In genomic region chrX:10904072-10904471, GRCm38 (mm10) we compare ENCODE assay signal across 15 mouse cellular contexts.
DNase-seq lines count a peak whose midpoint lies in the region; ATAC-seq and TF ChIP-seq lines count a peak whose summit lies in the region.
"Had no signal": no experiment of that assay in that cellular context is flagged by ENCODE, and none has a peak within 500 bp of the region (broad histone marks: within the 10 kb centered on the region; RNA-seq: fewer than 3 reads in every experiment).

No protein-coding gene starts in this region.

- TF ChIP-seq CTCF in thymus, adult 2 months (IDR thresholded peaks at IDR 0.05; ENCODE audit: borderline replicate concordance, control insufficient read depth, extremely low read depth, insufficient read depth, low read length, poor library complexity) = no peak

- no peak for TF ChIP-seq POLR2A in thymus, adult 2 months (IDR thresholded peaks at IDR 0.05; ENCODE audit: control insufficient read depth, extremely low read depth, insufficient read depth, low read length, poor library complexity)

- 72% methylated on average over 6 of the region's 6 CpGs for WGBS in heart, embryonic 11.5 days (ENCODE audit: insufficient replicate concordance)
- 79% methylated on average over 6 of the region's 6 CpGs for WGBS in intestine, embryonic 15.5 days
- WGBS in thymus, adult 2 months = 67% methylated on average over 6 of the region's 6 CpGs
- WGBS in forebrain, embryonic 13.5 days = 95% methylated on average over 6 of the region's 6 CpGs

- H3K9ac ChIP-seq in heart, embryonic 11.5 days (ENCODE audit: low read depth, low read length) = no peak overlapping the region
- H3K9ac ChIP-seq in intestine, embryonic 15.5 days = no peak overlapping the region
- H3K9ac ChIP-seq in forebrain, embryonic 13.5 days = no peak overlapping the region
- H3K9ac ChIP-seq: limb, embryonic 15.5 days; stomach, embryonic 15.5 days had no signal

- ATAC-seq in heart, embryonic 11.5 days (replicated peaks; ENCODE audit: insufficient number of reproducible peaks, low FRiP score, low TSS enrichment) = no peak
- peak; percentile 93 for ATAC-seq in intestine, embryonic 15.5 days
- no peak for ATAC-seq in forebrain, embryonic 13.5 days

- no peak overlapping the region for H3K4me3 ChIP-seq in heart, embryonic 11.5 days (ENCODE audit: low read depth, low read length)
- no peak overlapping the region for H3K4me3 ChIP-seq in intestine, embryonic 15.5 days (replicated peaks)
- H3K4me3 ChIP-seq in thymus, adult 2 months (ENCODE audit: control insufficient read depth, insufficient read depth, low read length) = no peak overlapping the region
- no peak overlapping the region for H3K4me3 ChIP-seq in forebrain, embryonic 13.5 days
- H3K4me3 ChIP-seq: limb, embryonic 15.5 days; stomach, embryonic 15.5 days had no signal

- no peaks in the 10 kb centered on the region for H3K36me3 ChIP-seq in heart, embryonic 11.5 days (ENCODE audit: control insufficient read depth, insufficient read depth, low read length)
- H3K36me3 ChIP-seq in intestine, embryonic 15.5 days = no peaks in the 10 kb centered on the region
- no peaks in the 10 kb centered on the region for H3K36me3 ChIP-seq in thymus, adult 2 months (ENCODE audit: control insufficient read depth, insufficient read depth, low read length)
- no peaks in the 10 kb centered on the region for H3K36me3 ChIP-seq in forebrain, embryonic 13.5 days (ENCODE audit: poor library complexity, severe bottlenecking)
- H3K36me3 ChIP-seq: limb, embryonic 15.5 days; stomach, embryonic 15.5 days had no signal

- H3K4me1 ChIP-seq in heart, embryonic 11.5 days (ENCODE audit: control insufficient read depth, insufficient read depth, low read length) = no peaks in the 10 kb centered on the region
- H3K4me1 ChIP-seq in intestine, embryonic 15.5 days (replicated peaks) = no peaks in the 10 kb centered on the region
- no peaks in the 10 kb centered on the region for H3K4me1 ChIP-seq in thymus, adult 2 months (replicated peaks; ENCODE audit: control insufficient read depth, insufficient read depth, low read length)
- no peaks in the 10 kb centered on the region for H3K4me1 ChIP-seq in forebrain, embryonic 13.5 days
- H3K4me1 ChIP-seq: limb, embryonic 15.5 days; stomach, embryonic 15.5 days had no signal

- no peak overlapping the region for H3K27ac ChIP-seq in heart, embryonic 11.5 days (ENCODE audit: low read depth, low read length)
- no peak overlapping the region for H3K27ac ChIP-seq in intestine, embryonic 15.5 days
- no peak overlapping the region for H3K27ac ChIP-seq in thymus, adult 2 months (ENCODE audit: control insufficient read depth, insufficient read depth, low read length)
- no peak overlapping the region for H3K27ac ChIP-seq in forebrain, embryonic 13.5 days
- H3K27ac ChIP-seq: limb, embryonic 15.5 days; stomach, embryonic 15.5 days had no signal

- peak; percentile 47 to 71 for DNase-seq in heart, adult 18-20 months
- DNase-seq in MN1 (ENCODE audit: low spot score) = peak; percentile 20
- peak; percentile 2 for DNase-seq in skeletal muscle tissue, adult 2 months (ENCODE audit: low read depth, low spot score)
- DNase-seq in thymus, adult 2 months = no peak
- no peak for DNase-seq in left cerebral cortex, adult 18-20 months (ENCODE audit: low spot score in 2 of 2)
- DNase-seq: cerebellum, adult 18-20 months; embryo, embryonic 11 days; kidney, postnatal 10 days; layer of hippocampus, postnatal 36 days; right cerebral cortex, adult 18-20 months had no signal

- H3K27me3 ChIP-seq in heart, embryonic 11.5 days (ENCODE audit: control insufficient read depth, insufficient read depth, low read length) = no peaks in the 10 kb centered on the region
- H3K27me3 ChIP-seq in intestine, embryonic 15.5 days (replicated peaks) = no peaks in the 10 kb centered on the region
- no peaks in the 10 kb centered on the region for H3K27me3 ChIP-seq in thymus, adult 2 months (ENCODE audit: control insufficient read depth, insufficient read depth, low read length)
- no peaks in the 10 kb centered on the region for H3K27me3 ChIP-seq in forebrain, embryonic 13.5 days
- H3K27me3 ChIP-seq: limb, embryonic 15.5 days; stomach, embryonic 15.5 days had no signal

- H3K4me2 ChIP-seq in heart, embryonic 11.5 days = no peak overlapping the region
- no peak overlapping the region for H3K4me2 ChIP-seq in intestine, embryonic 15.5 days (replicated peaks)
- no peak overlapping the region for H3K4me2 ChIP-seq in forebrain, embryonic 13.5 days
- H3K4me2 ChIP-seq: limb, embryonic 15.5 days; stomach, embryonic 15.5 days had no signal

- H3K9me3 ChIP-seq in heart, embryonic 11.5 days (replicated peaks; ENCODE audit: control insufficient read depth, low read length) = no peaks in the 10 kb centered on the region
- H3K9me3 ChIP-seq in intestine, embryonic 15.5 days = no peaks in the 10 kb centered on the region
- no peaks in the 10 kb centered on the region for H3K9me3 ChIP-seq in forebrain, embryonic 13.5 days (replicated peaks)
- H3K9me3 ChIP-seq: limb, embryonic 15.5 days; stomach, embryonic 15.5 days had no signal

Comparison
In these comparisons a context has a peak if more than half of its experiments do, and no peak if none do; other contexts are left out.
1. DNase-seq: peak in heart, adult 18-20 months (2 of 2), MN1 (single experiment) and skeletal muscle tissue, adult 2 months (single experiment); none in thymus, adult 2 months (single experiment) and left cerebral cortex, adult 18-20 months (0 of 2).